Mouse (Mus musculus): Measurements from ENCODE around the gene Klc1.

DNA sequence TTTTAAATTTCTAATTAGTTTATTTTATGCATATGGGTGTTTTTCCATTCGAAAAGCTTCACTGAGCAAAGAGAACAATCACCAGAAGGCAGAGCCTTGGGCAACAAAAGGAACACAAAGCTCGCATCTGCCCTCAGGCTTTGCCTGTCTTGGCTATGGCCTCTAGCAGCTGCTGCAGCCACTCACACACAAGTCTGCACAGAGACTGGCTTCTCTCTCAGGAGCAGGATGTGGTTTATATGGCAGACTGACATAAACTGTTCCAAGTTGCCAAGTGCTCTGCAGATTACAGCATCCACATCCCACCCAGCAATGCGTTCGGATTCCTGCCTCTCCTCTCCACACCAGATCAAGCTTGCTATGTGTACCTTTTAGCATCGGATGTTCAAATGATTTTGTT lies 93.1 kb downstream of the Klc1 start:
- TF ChIP-seq CTCF (IDR thresholded peaks at IDR 0.05; ENCODE audit: borderline replicate concordance, insufficient read depth, low read length) (no peak), POLR2A (IDR thresholded peaks at IDR 0.05; ENCODE audit: low read depth, low read length) (no peak)

Measured in embryonic fibroblast, embryonic 13.5 days (primary cell).